Mouse (Mus musculus): ENCODE measurements around the gene Dis3l2.

DNA sequence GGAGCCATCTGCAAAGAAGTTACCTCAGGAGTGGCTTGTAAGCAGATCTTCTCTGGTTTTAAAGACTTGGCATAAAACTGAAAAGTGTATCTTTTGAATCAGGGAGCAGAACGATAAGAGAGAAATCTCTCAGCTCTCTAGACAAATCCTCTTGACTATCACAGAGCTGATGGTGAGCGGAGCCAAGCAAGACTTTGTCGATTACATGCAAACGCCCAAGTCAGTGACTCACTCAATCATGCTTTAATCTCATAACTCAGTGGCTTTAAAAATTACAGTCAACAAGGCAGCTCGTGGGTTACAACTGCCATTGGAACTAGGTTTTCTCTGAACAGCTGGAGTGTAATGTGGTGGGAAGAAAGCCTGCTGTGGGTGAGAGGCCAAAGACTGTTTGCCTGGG is 297.8 kb downstream of the Dis3l2 start:
- TF ChIP-seq CTCF (IDR thresholded peaks at IDR 0.05; ENCODE audit: borderline replicate concordance, insufficient read depth, low read depth, low read length) (no peak), POLR2A (IDR thresholded peaks at IDR 0.05; ENCODE audit: borderline replicate concordance, insufficient read depth, low read length) (no peak)

Measured in cerebellum, adult 2 months (tissue).